Mouse (Mus musculus): ENCODE results near the gene Gfy. TPM values are rescaled to one million over a fixed set of nuclear protein-coding genes. Genes with fewer than 3 reads are reported as not detected.

Gene Gfy
- not detected in 2 replicates for polyA plus RNA-seq (2015; fragmentation: Nextera tagmentation; extraction: Ambion mirVana)

DNA sequence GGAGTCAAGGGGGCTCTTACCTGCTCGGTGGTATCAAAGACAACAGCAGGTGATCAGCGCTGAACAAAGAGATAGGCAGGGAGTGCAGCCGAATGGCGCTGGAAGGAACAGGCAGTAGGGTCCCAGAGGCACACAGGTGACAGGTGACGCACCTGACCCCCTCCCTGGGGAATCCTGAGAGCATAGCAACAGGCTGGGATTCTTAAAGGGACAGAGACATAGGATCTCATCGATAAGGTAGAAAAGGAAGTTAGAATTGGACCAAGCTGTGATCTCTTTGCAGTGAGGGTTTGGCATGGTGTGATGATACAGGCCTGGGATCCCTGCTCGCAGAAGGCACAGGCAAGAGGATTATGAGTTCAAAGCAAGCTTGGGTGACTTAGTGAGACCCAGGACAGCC, at the start of gene Gfy:
Gene Gfy, minus strand, starts transcription at position 101 of the 400 bp plus-strand sequence.
- no peak for DNase-seq (ENCODE audit: low spot score)

DNA sequence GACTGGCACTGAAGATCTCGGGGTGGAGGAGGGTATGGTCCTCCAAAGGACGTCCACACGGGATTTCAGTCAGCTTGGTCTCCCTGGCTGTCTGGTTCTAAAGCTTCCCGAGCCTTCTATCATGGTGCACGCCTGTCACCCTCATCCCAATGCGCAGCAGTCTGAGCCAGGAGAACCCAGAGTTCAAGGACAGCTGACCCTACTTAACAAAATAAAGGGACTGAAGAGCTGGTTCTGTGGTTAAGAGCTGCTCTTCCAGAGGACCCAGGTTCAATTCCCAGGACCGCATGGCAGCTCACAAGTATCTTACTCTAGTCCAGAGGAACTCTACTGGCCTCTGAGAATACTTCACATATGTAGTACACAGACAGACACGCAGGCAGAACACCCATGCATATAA, 49.7 kb upstream of the Gfy start:
- no peak for DNase-seq (ENCODE audit: low spot score)

DNA sequence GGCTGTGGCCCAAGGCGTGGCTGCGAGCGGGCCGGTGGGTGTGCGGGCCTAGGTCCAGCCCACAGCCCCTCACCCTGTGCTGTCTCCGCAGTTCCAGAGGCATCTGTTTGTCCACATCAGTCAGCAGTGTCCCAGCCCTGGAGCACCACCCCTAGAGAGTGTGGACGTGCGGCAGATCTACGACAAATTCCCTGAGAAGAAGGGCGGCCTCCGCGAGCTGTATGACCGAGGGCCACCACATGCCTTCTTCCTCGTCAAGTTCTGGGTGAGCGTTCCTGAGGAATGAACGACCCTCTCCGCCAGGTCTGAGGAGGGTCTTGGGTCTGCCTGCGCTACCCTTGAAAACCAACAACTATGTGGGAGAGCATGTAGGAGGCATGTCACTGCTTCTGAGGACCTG, 49.2 kb upstream of the Gfy start:
- DNase-seq (ENCODE audit: low spot score) = no peak

DNA sequence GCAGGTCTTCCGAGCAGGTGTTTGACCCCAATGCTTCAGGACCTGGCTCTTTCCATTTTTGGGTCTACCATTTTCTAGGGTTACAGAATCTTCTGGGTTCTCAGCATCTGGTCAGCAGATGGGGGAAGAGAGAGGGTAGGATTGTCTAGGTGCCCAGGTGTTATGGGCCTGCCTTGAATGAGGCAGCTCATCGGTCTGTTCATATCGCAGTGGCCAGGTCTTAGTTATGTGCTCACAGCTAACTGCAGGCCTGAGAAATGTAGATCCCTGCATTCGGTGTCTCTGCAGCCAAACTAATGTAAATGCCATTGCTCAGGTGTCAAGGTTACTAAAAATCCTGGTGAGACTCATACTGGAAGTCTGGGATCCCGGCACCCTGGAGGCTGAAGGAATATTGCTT, 47.1 kb upstream of the Gfy start:
- DNase-seq (ENCODE audit: low spot score) = no peak

DNA sequence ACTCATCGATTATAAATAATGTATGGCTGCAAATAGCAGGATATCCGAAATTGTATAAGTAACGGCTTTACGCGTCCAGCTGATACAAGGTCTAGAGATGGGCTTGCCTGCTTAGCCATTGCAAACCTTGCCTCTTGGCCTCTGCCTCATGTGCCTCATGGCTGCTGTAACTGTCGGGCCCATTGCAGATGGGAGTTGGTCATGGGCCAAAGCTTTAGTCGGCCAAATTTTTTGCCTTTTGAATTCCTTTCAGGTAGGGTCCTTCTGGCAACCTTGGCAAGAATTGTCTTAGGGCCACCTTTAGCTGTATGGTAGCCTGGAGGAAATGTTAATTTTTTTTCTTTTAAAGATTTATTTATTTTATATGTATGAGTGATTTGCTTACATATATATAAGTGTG, 45.5 kb upstream of the Gfy start:
- no peak for DNase-seq (ENCODE audit: low spot score)

DNA sequence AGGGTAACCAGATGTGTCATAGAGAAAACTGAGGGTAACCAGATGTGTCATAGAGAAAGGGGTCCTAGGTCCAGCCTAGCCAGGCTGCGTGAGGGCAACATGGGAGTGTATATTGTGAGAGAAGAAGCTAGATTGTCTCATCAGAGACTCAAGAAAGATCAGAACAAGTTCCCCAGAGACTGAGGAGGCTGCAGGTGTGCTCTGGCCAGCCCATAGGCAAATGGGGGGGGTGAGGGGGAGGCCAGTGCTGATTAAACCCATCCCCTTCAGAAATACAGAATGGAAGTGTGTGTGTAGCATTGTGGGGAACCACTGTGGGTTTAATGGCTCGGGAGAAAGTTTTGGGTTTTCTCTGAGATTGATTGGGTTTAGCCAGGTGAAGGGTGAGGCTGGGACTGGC, 42.3 kb upstream of the Gfy start:
- no peak for DNase-seq (ENCODE audit: low spot score)

DNA sequence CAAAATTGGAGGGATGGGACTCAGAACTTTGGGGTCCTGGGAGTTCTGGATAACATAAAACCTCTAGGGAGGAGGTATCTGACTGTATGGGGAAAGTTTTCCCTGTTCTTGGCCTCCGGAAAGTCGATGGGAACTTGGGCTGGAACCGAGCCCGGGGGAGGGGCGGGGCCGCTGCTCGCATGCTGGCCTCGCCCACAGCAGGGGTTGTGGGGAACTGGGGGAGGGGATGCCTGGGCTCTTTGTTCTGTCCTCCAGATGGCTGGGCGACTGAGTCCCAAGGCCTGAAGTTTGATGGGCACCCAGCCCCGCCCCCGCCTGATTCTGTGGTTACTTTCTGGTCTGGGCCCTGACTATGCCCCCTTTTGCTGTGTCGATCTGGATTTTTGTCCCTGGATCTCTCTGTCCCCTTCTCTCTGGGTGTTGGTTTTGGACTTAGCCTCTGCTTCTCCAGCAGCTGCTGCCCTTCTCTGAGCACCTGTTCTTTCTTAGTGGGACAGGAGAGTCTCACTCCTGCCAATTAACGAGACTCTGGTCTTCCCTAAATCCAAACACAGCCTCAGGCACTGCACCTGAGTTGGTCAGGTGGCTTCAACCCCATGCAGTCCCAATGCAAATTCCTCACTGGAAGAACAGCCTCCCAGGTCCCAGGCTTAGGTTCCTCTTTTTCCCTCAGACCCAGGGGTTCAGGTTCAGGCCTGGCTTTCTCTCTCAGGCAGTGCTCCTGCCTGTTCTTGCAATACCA, 37.2 kb upstream of the Gfy start:
- DNase-seq (ENCODE audit: low spot score) = no peak

DNA sequence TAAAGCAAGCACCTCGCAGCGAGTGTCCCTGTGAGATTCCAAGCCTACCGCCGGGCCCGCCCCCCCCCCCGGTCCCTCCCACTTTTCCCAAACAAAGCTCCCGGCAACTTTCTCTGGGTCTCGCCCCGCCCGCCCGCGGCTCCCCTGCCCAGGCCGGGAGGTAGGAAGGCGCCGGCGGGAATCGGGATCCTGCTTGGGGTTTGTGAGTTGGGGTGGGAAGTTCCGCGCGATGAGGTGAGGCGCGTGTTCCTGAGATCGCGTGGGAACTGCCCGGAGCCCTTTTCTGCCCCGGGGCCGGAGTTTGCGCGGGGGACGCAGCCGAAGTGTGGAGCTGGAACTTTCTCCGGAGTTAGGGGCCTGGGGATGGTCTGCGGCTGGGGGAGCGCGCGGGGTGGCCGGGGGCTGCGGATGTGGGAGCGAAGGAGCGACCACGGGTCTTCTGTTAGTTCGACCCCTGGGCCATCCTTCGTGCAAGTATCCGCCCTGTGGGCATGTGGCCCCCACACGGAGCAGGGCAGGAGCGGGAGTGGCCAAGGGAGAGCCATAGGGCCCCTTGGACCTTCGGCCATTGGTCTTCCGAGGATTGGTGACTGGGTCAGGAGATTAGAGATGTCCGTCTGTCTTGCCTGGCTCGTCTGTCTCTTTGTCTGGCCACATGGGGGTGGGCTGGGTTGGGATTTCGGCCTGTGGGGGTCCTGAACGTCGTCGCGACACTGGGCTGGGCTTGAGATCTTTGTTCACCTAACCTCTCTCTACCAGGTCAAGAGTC, 36.5 kb upstream of the Gfy start, which contains the start of gene Tead2:
Gene Tead2, plus strand, starts transcription at position 81 of the 769 bp plus-strand sequence.
- DNase-seq (ENCODE audit: low spot score) = no peak

DNA sequence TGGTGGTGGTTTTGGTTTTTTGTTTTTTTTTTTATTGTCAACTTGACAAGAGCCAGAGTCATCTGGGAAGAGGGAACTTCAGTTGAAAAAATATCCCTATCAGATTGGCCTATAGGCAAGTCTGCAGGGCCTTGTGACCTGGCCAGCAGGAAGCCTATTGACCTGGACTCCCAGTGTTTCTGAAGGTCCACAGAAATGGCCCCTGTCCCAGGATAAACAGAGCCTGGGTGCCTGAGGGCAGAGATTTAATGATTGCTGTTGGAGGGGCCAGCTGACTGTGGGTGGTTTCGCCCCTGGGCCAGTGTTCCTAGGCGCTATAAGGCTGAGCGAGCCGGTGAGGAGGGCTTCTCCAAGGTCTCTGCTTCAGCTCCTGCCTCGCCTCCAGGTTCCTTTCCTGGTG, 34.3 kb upstream of the Gfy start:
- DNase-seq (ENCODE audit: low spot score) = no peak

DNA sequence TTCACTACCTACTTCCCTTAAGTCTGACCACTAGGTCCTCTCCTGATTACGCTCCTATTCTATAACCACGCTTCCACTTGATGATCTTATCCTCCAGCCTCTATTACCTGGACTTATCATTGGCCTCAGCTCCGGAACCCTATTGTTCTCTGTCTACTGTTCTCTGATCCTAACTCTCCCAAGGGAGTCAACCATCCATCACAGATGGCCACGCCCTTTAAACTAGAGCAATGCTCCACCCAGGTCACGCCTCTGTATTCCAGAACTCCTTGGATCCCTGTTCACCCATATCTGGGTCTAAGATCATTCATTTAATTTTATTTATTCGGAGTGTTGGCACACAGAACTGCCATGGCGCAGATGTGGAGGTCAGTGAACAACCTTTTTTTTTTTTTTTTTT, 33.0 kb upstream of the Gfy start:
- no peak for DNase-seq (ENCODE audit: low spot score)

DNA sequence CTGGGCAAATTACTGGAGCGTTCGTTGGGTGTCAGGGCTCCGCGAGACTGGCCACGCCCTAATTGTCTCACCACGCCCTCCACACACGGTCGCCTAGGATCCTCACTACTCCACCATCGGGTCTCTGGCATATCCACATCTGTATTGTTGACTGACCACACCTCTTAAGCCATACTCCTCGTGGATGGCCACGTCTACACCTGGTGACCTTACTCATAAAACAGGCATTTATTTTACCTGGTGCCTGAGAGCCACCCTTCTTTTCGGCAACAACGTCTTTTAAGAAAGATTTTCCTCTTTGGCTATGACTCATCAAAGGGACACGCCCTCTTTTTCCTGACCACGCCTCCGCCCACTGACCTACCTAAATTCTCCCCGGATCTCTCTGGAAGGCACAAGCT, 32.5 kb upstream of the Gfy start, which contains the start of gene Dkkl1:
Gene Dkkl1, minus strand, starts transcription at position 297 of the 401 bp plus-strand sequence.
- peak; percentile 11 for DNase-seq (ENCODE audit: low spot score)

DNA sequence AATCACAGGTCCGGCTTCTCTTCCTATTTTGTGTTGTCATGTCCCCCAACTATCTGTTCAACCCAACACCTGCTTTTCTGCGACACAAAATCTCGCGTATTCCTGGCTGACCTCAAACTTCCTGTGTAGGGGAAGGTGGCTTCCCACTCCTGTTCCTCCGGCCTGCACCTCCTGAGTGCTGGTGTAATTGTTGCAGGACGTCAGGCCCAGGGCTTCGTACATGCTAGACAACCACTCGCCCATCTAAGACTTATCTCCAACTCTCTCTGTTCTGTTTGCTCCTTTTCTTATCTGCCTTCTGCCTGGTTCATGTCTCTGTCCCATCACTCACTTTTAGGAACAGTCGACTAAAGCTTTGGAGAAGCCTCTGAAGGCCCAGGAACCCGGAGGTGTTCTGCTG, 31.7 kb upstream of the Gfy start:
- peak; percentile 16 for DNase-seq (ENCODE audit: low spot score)

DNA sequence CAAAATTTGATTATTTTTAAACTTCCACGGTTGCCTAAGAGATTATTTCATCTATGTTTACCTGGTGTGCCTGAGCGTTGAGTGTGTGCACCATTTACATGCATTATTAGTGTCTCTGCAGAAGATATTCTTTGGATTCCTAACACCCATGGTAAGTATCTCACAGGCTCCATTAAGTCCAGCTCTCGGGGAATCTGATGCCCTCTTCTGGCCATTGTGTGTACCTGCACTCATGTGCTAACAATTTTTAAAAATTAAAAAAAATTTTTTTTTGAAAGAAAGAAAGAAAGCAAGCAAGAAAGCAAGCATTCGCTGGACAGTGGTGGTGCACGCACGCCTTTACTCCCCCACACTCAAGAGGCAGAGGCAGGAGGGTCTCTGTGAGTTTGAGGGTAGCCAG, 28.9 kb upstream of the Gfy start:
- DNase-seq (ENCODE audit: low spot score) = peak; percentile 5

DNA sequence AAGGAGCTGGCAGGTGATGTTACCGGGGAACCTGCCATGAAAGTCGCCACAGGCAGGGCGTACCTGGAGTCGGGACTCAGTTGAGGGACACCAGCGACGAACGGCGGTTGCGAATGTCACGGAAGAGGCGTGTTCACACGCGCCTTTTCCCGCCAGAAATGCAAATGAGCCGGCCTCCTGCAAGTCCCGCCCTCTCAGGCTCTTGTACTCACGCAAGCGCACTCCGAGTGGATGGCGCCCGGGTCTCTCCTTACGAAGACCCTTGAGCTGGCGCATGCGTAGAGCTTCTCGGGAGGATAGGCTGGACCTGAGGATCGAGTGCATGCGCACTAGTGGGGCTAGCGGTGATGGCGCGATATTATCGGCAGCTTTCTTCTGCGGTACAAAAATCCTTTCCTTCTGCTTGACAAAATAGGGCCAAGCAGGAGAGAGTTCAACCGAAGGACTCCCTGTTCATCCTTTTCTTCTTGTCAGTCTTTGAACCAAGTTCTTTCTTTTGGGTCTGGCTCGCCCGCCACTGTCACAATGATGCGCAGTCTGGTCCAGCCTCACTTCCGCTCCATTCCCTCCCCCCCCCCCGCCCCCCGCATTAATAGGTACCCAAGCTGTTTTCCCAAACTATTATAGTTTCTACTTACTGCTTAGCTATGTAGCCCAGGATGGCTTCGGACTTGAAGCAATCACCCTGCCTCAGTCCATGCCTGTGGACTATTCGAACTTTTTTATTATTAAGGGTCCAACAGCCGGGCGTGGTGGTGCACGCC, 25.2 kb upstream of the Gfy start, which contains the start of gene Ccdc155:
Gene Ccdc155, minus strand, starts transcription at position 513 of the 764 bp plus-strand sequence.
- peak; percentile 97 for DNase-seq (ENCODE audit: low spot score)

DNA sequence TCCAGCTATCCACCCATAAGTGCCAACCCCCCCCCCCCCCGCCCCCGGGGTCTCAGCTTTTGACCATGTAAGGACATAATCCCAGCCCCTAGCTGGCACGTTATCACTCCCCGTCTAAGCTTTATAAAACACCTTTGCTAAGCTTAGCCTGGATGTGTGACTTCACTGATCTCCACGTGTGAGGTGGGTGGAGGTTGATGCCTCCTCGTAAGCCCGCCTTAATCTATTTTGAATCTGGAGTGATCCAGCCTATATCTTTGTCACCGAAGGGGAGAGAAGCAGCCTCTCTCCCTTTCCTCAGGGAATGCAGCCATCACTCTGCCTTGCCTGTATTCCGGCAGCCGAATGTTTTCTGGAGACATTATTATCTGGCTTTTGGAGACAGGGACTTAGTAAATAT, 23.3 kb upstream of the Gfy start:
- DNase-seq (ENCODE audit: low spot score) = no peak

DNA sequence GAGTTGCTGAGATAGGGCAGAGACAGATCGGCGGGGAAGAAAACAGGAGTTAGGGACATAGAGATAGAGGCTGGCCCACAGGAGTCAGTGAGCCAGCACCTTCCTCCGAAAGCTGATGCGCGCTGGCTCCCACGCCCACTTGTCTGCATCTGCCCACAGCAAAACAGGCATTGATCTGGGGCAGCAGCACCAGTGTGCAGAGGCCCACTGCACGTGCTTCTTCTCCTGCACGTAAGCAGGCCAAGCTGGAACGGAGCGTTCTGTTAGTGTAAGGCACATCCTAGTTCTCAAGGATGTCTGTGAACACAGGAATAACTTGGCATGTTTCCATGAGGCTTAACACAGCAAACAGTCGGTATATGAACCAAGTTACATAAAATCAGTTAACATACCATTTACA, 19.6 kb upstream of the Gfy start:
- no peak for DNase-seq (ENCODE audit: low spot score)

DNA sequence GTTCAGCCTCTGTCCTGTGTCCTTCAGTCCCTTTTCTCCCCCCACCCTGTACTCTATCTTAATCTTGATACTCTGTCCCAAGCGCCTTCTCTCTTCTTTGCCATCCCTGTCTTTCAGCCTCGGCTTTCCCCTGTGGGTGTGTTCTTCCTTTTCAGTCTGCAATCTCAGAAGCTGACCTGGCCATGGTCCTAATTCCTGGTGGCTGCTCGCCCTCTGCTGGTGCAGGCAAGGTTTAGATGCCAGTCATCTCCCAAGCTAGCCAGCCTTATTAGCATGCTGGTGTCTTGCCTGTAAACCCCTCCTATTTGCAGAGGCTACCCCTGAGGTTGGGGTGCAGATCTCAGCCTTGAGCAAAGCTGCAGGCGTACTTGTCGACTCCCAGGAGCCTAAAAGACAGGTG, 19.1 kb upstream of the Gfy start:
- DNase-seq (ENCODE audit: low spot score) = no peak

DNA sequence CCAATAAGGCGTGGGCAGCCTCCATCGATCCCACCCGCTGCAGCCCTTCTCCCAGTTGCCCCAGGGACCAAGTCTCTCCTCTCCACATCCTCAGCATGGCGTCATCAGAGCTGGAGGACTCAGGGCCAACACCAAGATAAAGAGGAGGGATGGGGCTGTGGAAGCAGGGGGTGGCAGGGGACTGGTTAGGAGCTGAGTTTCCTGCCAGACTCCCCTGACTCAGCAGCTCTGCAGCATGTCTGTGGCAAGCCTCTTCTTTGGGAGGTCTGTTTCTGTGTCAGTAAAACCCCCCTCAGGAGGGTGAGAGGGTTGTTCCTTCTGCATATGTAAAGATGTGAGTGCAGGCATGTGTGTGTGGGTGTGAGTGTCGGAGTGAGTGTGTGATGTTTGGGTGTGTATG, 17.6 kb upstream of the Gfy start:
- DNase-seq (ENCODE audit: low spot score) = no peak

DNA sequence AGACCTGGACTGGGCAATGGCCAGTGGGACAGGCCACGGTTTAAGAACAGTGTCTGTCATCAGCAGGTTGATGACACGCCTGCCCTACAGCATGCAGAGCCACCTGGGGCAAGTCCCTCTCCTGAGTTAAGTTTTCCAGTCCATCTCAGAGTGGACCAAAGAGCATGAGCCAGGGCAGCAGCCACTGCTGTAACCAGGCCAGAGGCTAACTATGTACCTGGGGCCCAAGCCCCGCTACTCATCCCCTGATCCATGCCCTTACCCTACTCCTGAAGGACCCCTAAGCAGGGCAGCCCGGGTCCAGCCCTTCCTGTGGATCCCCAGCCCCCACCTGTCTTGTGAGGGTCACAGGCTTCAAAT, 16.8 kb upstream of the Gfy start:
- DNase-seq (ENCODE audit: low spot score) = no peak

DNA sequence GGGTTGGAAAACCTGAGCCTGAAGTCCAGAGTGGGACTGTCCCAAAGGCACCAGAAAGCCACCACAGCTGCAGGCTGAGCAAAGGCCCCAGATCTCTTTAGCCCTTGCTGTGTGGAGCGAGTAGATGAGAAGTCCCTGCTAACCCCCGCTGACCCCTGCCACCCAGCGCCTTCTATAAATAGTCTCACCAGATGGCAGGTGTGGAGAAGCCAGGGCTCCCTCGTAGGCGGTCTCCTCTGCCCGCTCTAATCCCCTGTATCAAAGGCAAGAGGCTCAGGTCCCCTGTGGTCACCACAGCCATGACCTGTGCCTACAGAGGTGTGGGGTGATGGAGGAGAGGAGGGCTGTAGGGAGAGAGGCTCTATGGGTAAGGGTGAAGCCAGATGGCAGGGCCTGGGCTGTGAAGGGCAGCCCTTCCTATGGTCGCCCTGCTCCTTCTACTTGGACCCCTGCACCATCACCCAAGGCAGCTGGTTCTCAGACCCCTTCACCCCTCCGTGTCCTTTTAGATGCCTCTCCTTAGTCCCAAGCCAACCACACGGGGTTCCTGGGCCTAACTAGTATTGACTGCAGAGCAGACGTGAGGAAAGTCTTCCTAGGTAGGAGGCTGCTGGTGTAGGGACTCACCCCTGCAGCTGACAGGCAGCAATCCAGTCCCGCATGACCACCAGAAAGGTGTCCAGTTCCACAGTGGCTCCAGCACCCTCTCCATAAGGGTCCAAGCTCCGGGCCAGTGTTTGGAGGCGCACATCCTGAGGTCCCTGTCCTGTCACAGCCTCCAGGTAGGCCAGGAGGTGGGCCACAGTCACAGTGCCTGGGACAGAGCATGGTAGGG, 16.2 kb upstream of the Gfy start:
- no peak for DNase-seq (ENCODE audit: low spot score)

Data from thymus, postnatal 0 days (tissue).